Mouse (Mus musculus): ENCODE measurements around the gene Foxf1. TPM values are rescaled to one million over a fixed set of nuclear protein-coding genes. Genes with fewer than 3 reads are reported as not detected.

Foxf1 gene
- polyA plus RNA-seq, 1 experiment: 0.04 TPM

- H3K4me3 ChIP-seq (ENCODE audit: insufficient read depth, poor library complexity, severe bottlenecking): peak overlapping the region; percentile 37
- no peak for TF ChIP-seq USF1 (IDR thresholded peaks at IDR 0.05; ENCODE audit: low read depth)
- no peak for TF ChIP-seq CEBPB (IDR thresholded peaks at IDR 0.05; ENCODE audit: low read depth)
- TF ChIP-seq MAX (IDR thresholded peaks at IDR 0.05): no peak
- no peak for TF ChIP-seq MYOG (IDR thresholded peaks at IDR 0.05; ENCODE audit: control insufficient read depth, extremely low read depth, insufficient read length)
- peak; percentile 34 for TF ChIP-seq CTCF (IDR thresholded peaks at IDR 0.05; ENCODE audit: control insufficient read depth, insufficient read depth, insufficient read length)
- peaks cover 26% of the 10 kb centered on the region for H3K36me3 ChIP-seq (ENCODE audit: control insufficient read depth, insufficient read depth)
- H3K79me2 ChIP-seq (ENCODE audit: control insufficient read depth, insufficient read depth): peaks cover 48% of the 10 kb centered on the region
- peak overlapping the region; percentile 71 for H3ac ChIP-seq (ENCODE audit: control insufficient read depth, insufficient read length, low read depth)
- H3K27me3 ChIP-seq (ENCODE audit: control insufficient read depth, insufficient read depth, insufficient read length): no peaks in the 10 kb centered on the region
- H3K79me3 ChIP-seq (ENCODE audit: low read depth): peaks cover 16% of the 10 kb centered on the region
These were observed 41.2 kb downstream of the Foxf1 start for GRCm38 (mm10) chr8:121125311-121125876.

GRCm38 (mm10) chr8:121126191-121126590 lies 42.0 kb downstream of the Foxf1 start:
- Histone ChIP-seq H3ac (ENCODE audit: control insufficient read depth, insufficient read length, low read depth) (peak overlapping the region; percentile 55), H3K36me3 (ENCODE audit: control insufficient read depth, insufficient read depth) (peaks cover 23% of the 10 kb centered on the region), H3K79me3 (ENCODE audit: low read depth) (peaks cover 9% of the 10 kb centered on the region), H3K27me3 (ENCODE audit: control insufficient read depth, insufficient read depth, insufficient read length) (no peaks in the 10 kb centered on the region), H3K79me2 (ENCODE audit: control insufficient read depth, insufficient read depth) (peaks cover 40% of the 10 kb centered on the region), H3K4me3 (ENCODE audit: insufficient read depth, poor library complexity, severe bottlenecking) (peak overlapping the region; percentile 37)
- no peak for TF ChIP-seq MYOD1 (IDR thresholded peaks at IDR 0.05; ENCODE audit: control insufficient read depth, insufficient read length, low read depth)
- TF ChIP-seq MAX (IDR thresholded peaks at IDR 0.05): no peak
- TF ChIP-seq USF1 (IDR thresholded peaks at IDR 0.05; ENCODE audit: low read depth): no peak

GRCm38 (mm10) chr8:121126694-121127093 lies 42.5 kb downstream of the Foxf1 start:
- H3K27me3 ChIP-seq (ENCODE audit: control insufficient read depth, insufficient read depth, insufficient read length): no peaks in the 10 kb centered on the region
- H3K79me3 ChIP-seq (ENCODE audit: low read depth): peaks cover 4% of the 10 kb centered on the region
- TF ChIP-seq FOSL1 (IDR thresholded peaks at IDR 0.05; ENCODE audit: insufficient read depth, low read length, poor library complexity, severe bottlenecking) (no peak), CEBPB (IDR thresholded peaks at IDR 0.05; ENCODE audit: low read depth) (no peak), MYOG (IDR thresholded peaks at IDR 0.05; ENCODE audit: control insufficient read depth, extremely low read depth, insufficient read length) (no peak), MAX (IDR thresholded peaks at IDR 0.05) (no peak), CTCF (IDR thresholded peaks at IDR 0.05; ENCODE audit: control insufficient read depth, insufficient read depth, insufficient read length) (no peak), MYOD1 (IDR thresholded peaks at IDR 0.05; ENCODE audit: control insufficient read depth, insufficient read length, low read depth) (no peak), USF1 (IDR thresholded peaks at IDR 0.05; ENCODE audit: low read depth) (no peak)

GRCm38 (mm10) chr8:121127291-121127701 lies 43.1 kb downstream of the Foxf1 start:
- Histone ChIP-seq H3K27me3 (ENCODE audit: control insufficient read depth, insufficient read depth, insufficient read length) (no peaks in the 10 kb centered on the region), H3ac (ENCODE audit: control insufficient read depth, insufficient read length, low read depth) (no peak overlapping the region), H3K4me3 (ENCODE audit: insufficient read depth, poor library complexity, severe bottlenecking) (no peak overlapping the region), H3K79me2 (ENCODE audit: control insufficient read depth, insufficient read depth) (peaks cover 29% of the 10 kb centered on the region), H3K79me3 (ENCODE audit: low read depth) (no peaks in the 10 kb centered on the region), H3K36me3 (ENCODE audit: control insufficient read depth, insufficient read depth) (peaks cover 14% of the 10 kb centered on the region)
- TF ChIP-seq MYOG (IDR thresholded peaks at IDR 0.05; ENCODE audit: control insufficient read depth, extremely low read depth, insufficient read length): no peak
- no peak for TF ChIP-seq CTCF (IDR thresholded peaks at IDR 0.05; ENCODE audit: control insufficient read depth, insufficient read depth, insufficient read length)
- no peak for TF ChIP-seq FOSL1 (IDR thresholded peaks at IDR 0.05; ENCODE audit: insufficient read depth, low read length, poor library complexity, severe bottlenecking)

More at GRCm38 (mm10) chr8:121126694-121127093, 42.5 kb downstream of the Foxf1 start:
- H3ac ChIP-seq (ENCODE audit: control insufficient read depth, insufficient read length, low read depth): no peak overlapping the region
- H3K79me2 ChIP-seq (ENCODE audit: control insufficient read depth, insufficient read depth): peaks cover 35% of the 10 kb centered on the region
- H3K4me3 ChIP-seq (ENCODE audit: insufficient read depth, poor library complexity, severe bottlenecking): no peak overlapping the region
- peaks cover 18% of the 10 kb centered on the region for H3K36me3 ChIP-seq (ENCODE audit: control insufficient read depth, insufficient read depth)

GRCm38 (mm10) chr8:121127756-121128375 lies 43.7 kb downstream of the Foxf1 start, which contains the start of gene Foxl1:
Gene Foxl1 (plus strand): TSS chr8:121127940.
- Histone ChIP-seq H3K4me3 (ENCODE audit: insufficient read depth, poor library complexity, severe bottlenecking) (no peak within 1 kb of the TSS), H3K79me3 (ENCODE audit: low read depth) (no peaks in the 10 kb centered on the region), H3K79me2 (ENCODE audit: control insufficient read depth, insufficient read depth) (peaks cover 23% of the 10 kb centered on the region), H3K36me3 (ENCODE audit: control insufficient read depth, insufficient read depth) (peaks cover 8% of the 10 kb centered on the region), H3K27me3 (ENCODE audit: control insufficient read depth, insufficient read depth, insufficient read length) (no peaks in the 10 kb centered on the region), H3ac (ENCODE audit: control insufficient read depth, insufficient read length, low read depth) (no peak within 1 kb of the TSS)
- TF ChIP-seq FOSL1 (IDR thresholded peaks at IDR 0.05; ENCODE audit: insufficient read depth, low read length, poor library complexity, severe bottlenecking) (no peak), CTCF (IDR thresholded peaks at IDR 0.05; ENCODE audit: control insufficient read depth, insufficient read depth, insufficient read length) (no peak), CEBPB (IDR thresholded peaks at IDR 0.05; ENCODE audit: low read depth) (no peak), MYOD1 (IDR thresholded peaks at IDR 0.05; ENCODE audit: control insufficient read depth, insufficient read length, low read depth) (no peak), USF1 (IDR thresholded peaks at IDR 0.05; ENCODE audit: low read depth) (no peak), MYOG (IDR thresholded peaks at IDR 0.05; ENCODE audit: control insufficient read depth, extremely low read depth, insufficient read length) (no peak), MAX (IDR thresholded peaks at IDR 0.05) (no peak)
